Mouse (Mus musculus) olfactory bulb, adult 2 months (tissue): ENCODE data around the gene Rnf111.

Source experiments
- CTCF ChIP-seq: fragments of 200-500 bp; IDR thresholded peaks from 2 replicates; pipeline ENCODE4 v1.5.1; 2012; ENCODE audit warnings: low read depth, mild to moderate bottlenecking, low read length, moderate library complexity; ENCODE audit not compliant: insufficient read depth
- POLR2A ChIP-seq: fragments of 200-500 bp; IDR thresholded peaks from 2 replicates; pipeline ENCODE4 v1.6.1; 2012; ENCODE audit warnings: mild to moderate bottlenecking, low read depth, low read length, moderate library complexity; ENCODE audit not compliant: insufficient read depth

DNA sequence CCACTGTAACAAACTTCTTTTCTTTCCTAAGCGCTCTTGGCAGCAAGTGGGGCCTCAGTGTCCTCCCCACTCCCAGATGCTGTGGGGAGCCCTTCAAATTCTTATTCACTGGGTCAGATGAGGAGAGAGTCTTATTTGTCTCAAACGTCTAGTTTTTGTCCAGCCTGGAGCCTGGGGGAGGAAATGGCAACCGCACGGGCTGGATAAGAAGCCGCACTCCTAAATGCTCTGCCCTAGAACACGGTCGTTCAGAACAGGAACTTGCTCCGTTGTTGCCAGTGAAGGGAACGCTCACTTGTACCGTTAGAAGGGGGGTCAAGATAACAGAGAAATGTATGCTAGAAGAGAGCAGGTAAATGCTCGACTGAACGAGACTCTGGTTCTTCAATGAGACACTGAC, 121.4 kb downstream of the Rnf111 start:
- no peak for TF ChIP-seq CTCF
- TF ChIP-seq POLR2A: no peak
